Mouse (Mus musculus) heart, adult 9 months (tissue): ENCODE measurements around the gene Sppl2a.

ENCODE experiments used
- DNase-seq, 2 experiments: peaks; one replicate each; pipeline ENCODE4 v3.0.0; 2022; ENCODE audit warnings: low spot score in 2 of 2

The Sppl2a gene

GRCm38 (mm10) chr2:126894245-126894644 lies 38.8 kb downstream of the Sppl2a start:
- DNase-seq = no peak

- no peak for DNase-seq
Measured at GRCm38 (mm10) chr2:126892316-126892715, 40.7 kb downstream of the Sppl2a start.

GRCm38 (mm10) chr2:126891743-126892142 lies 41.3 kb downstream of the Sppl2a start:
- peak in 1 of 2 experiments; percentile 20 for DNase-seq

DNA sequence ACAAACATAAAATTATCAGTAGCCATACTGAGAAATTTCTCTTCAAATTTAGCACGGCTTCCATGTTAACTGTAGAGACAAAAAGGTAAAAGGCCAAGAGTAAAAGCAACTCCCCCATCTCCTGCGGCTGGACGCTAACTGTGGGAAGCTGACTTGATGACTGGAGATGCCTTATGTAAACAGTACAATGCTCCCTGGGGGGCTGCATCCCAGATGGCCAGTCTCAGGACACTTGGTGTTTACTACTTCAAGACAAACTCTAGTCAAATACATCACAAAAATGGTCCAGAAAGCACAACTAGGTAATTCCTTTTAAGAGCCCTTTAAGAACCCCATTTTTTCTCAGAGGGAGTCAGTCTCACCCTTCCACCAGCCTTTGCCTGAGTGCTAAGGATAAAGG lies 45.9 kb downstream of the Sppl2a start:
- no peak for DNase-seq

DNA sequence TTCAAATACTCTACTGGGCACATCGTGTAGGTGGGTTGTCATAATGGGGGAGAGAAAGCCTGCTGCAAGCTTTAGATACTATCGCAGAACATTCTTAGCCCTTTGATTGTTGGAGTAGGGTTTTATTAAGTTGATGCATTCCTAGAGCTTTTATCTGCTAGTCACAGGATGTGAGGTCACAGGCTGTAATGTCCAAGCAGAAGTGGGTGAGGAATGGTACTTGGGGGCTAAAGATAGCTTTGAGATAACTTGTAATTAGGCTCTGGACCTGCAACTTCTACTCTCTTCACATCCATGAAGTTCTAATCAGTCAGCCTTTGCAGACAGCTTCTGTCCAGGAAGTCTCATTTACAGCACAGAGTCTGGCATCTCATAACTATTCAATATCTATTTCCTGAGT lies 47.2 kb downstream of the Sppl2a start:
- no peak for DNase-seq

DNA sequence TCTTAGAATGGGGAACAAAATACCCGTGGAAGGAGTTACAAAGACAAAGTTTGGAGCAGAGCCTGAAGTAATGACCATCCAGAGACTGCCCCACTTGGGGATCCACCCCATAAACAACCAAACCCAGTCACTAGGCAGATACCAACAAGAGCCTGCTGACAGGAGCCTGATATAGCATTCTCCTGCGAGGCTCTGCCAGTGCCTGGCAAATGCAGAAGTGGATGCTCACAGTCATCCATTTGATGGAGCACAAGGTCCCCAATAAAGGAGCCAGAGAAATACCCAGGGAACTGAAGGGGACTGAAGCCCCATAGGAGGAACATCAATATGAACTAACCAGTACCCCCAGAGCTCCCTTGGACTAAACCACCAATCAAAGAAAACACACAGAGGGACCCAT lies 50.3 kb downstream of the Sppl2a start:
- peak in 1 of 2 experiments; percentile 9 for DNase-seq

- no peak for DNase-seq
Measured at GRCm38 (mm10) chr2:126877991-126878390, 55.0 kb downstream of the Sppl2a start.

DNA sequence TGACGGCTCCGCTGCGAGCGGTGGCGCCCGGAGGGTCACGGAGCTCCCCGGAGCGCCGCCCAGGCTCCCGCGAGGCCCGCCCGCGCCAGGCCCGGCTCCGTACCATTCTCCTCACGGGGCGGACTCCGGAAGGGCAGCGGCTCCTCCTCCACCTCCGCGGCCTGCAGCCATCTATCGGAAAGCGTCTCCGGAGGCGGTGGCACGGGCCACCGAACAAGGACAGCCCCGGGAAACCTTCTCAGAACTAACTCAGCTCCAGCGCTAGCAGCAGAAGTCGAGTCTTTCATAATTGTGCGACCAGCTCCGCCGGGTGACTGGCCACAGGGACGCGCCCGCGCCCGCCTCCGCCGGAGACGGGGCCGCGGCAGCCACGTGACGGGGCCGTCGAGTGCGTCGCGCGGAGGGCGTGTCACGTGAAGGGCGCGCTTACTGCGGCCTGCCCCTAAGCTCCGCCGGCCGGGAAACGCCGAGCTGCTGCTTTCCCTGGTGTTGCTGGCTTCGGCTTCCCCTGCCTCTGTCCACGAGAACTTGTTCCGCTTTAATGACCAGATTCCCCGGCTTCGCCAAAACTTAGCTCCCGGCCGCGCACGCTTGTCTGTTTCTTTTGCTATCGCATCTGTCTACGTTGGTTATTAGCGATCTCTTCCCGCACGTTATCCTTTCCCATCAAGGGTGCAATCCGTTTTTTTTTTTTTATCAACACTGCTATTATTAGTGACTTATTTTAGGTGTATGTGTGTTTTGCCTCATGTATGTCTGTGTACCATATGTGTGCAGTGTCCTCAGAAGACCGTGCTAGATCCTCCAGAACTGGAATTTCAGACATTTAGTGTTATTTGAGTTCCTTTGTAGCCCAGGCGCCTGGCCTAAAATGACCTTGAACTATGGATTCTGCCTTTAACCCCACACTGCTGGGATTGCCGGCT lies 56.9 kb downstream of the Sppl2a start, which contains the start of gene Trpm7:
TSS of gene Trpm7 (minus strand) at position 360 of the 926 bp plus-strand sequence.
- peak; percentile 95 to 96 for DNase-seq

- peak; percentile 42 to 44 for DNase-seq
Measured at GRCm38 (mm10) chr2:126875516-126875835, 57.6 kb downstream of the Sppl2a start.

DNA sequence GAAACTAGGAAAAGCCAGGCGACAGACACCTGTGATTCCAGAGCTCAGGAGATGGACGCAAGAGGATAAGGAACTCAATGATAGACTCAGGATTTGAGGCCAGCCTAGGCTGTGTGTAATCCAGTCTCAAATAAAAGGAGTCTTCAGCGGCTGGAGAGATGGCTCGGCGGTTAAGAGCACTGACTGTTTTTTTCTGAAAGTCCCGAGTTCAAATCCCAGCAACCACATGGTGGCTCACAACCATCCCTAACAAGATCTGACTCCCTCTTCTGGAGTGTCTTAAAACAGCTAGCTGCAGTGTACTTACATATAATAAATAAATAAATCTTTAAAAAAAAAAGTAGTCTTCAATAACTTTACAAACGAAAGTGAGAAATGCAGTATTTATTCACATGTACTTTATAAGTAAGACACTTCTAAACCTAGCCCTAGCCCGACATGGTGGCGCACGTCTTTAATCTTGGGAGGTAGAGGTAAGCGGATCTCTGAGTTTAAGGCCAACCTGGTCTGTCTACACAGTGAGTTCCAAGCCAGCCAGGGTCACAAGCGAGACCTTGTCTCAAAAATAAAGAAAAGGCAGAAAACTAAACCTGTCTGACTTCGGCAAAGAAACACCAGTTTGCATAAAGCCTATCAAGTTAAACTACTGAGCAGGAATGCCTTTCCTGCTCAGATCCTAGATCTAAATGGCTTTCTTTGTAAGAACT lies 58.1 kb downstream of the Sppl2a start:
- DNase-seq = no peak

DNA sequence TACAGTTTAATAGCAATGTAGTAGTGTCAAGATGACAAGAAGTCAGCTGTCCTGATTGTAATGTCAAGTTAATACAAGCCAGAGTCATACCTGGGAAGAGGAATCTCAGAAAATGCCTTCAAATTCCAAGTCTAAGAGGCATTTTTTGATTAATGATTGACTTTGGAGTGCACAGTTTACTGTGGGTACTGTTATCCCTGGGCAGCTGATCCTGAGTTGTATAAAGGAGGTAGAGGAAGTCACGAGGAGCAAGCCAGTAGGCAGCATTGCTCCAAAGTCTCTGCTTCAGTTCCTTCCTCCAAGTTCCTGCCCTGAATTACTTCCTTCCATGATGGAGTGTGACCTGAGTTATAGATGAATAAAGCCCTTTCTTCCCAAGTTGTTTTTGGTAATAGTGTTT lies 66.7 kb downstream of the Sppl2a start:
- DNase-seq = no peak

- DNase-seq = no peak
Measured at GRCm38 (mm10) chr2:126865501-126866199, 67.4 kb downstream of the Sppl2a start.

- no peak for DNase-seq
Measured at GRCm38 (mm10) chr2:126865026-126865425, 68.0 kb downstream of the Sppl2a start.

GRCm38 (mm10) chr2:126844751-126845150 lies 88.3 kb downstream of the Sppl2a start:
- no peak for DNase-seq
